Mouse (Mus musculus) hindbrain, embryonic 15.5 days (tissue): ENCODE results near the gene Med28. TPM values are rescaled to one million over a fixed set of nuclear protein-coding genes. Genes with fewer than 3 reads are reported as not detected.

Source experiments
- ATAC-seq: fragments of 200-750 bp; cut with Nextera tagmentation; 2 replicates; pipeline ENCODE4 v1.8.0; 2017; ENCODE audit warnings: low read depth, moderate number of reproducible peaks, moderate TSS enrichment; ENCODE audit not compliant: low FRiP score
- H3K27ac ChIP-seq: fragments of 300-500 bp; sonication (generic); replicated peaks from 2 replicates; pipeline ENCODE4 v1.5.1; 2015; ENCODE audit warnings: mild to moderate bottlenecking, inconsistent platforms
- H3K27me3 ChIP-seq: fragments of 300-500 bp; sonication (generic); 2 replicates; pipeline ENCODE4 v1.6.1; 2015; ENCODE audit warnings: control low read depth, inconsistent platforms
- H3K36me3 ChIP-seq: fragments of 300-500 bp; sonication (generic); 2 replicates; pipeline ENCODE4 v1.6.1; 2015; ENCODE audit warnings: control low read depth, inconsistent platforms
- H3K4me1 ChIP-seq: fragments of 300-500 bp; sonication (generic); replicated peaks from 2 replicates; pipeline ENCODE4 v1.6.1; 2015; ENCODE audit warnings: control low read depth, inconsistent platforms
- H3K4me2 ChIP-seq: fragments of 300-500 bp; sonication (generic); 2 replicates; pipeline ENCODE4 v1.6.1; 2015; ENCODE audit warnings: moderate library complexity, mild to moderate bottlenecking, inconsistent platforms
- H3K4me3 ChIP-seq: fragments of 300-500 bp; sonication (generic); 2 replicates; pipeline ENCODE4 v1.5.1; 2015; ENCODE audit warnings: mild to moderate bottlenecking, inconsistent platforms
- H3K9ac ChIP-seq: fragments of 300-500 bp; sonication (generic); 2 replicates; pipeline ENCODE4 v1.6.1; 2015; ENCODE audit warnings: inconsistent platforms
- H3K9me3 ChIP-seq: fragments of 300-500 bp; sonication (generic); 2 replicates; pipeline ENCODE4 v1.6.1; 2016; ENCODE audit warnings: control low read depth, inconsistent platforms
- WGBS: fragments of 180-500 bp; shearing (Covaris S2); methylation state at CpG from one replicate; pipeline ENCODE4 v1.1.7; 2015; 5-methylcytosine and 5-hydroxymethylcytosine counted together
- polyA plus RNA-seq: library from polyadenylated mRNA; unstranded; fragments of >200 nt; fragmentation: Nextera tagmentation; extraction: Ambion mirVana; gene quantifications from 2 replicates; pipeline ENCODE4 v1.2.1, GENCODE M21; 2015

Med28 gene
- polyA plus RNA-seq, 1 experiment from 2014 or later: 249 TPM

DNA sequence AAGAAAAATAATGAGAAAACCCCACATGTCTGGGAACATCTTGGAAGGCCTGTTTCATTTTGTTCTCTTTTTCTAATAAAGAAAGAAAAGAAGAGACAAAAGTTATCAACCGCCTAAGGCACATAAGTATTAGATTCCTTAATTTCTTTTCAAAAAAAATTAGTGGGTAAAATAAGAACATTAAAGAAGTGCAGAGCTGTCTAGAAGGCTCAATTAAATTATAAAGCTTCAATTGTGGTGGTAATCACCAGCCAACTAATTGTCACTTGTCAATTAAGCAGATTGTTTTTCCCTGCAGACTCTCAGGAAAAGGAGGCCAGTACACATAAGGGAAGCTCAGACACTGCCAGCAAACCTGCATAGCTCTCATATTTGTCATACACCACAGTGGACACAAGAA is 45.8 kb downstream of the Med28 start:
- ATAC-seq: no peak
- WGBS: 88% methylated on average over 1 of the region's 1 CpGs
- no peak overlapping the region for H3K4me3 ChIP-seq

DNA sequence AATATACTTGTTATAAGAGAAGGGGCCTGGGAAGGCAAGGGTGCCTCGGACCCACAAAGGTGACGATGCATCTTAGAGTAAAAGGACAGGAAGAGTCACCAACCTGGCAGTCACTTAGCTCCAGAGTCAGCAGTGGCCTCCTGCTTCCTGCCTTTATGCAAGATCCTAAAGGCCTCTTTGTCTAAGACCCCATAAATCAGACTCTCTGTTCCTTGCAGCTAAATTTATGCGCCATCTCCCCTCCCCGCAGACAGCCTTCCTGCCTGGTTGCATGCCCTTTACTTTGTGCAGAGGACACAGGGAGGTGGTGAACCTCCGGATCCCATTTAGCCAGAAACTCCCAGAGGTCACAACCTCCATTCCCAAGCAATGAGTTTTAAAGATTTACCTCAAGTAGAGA is 52.8 kb downstream of the Med28 start:
- Histone ChIP-seq H3K36me3 (no peaks in the 10 kb centered on the region), H3K4me2 (no peak overlapping the region), H3K27me3 (no peaks in the 10 kb centered on the region), H3K4me1 (no peaks in the 10 kb centered on the region), H3K9me3 (no peaks in the 10 kb centered on the region), H3K27ac (no peak overlapping the region), H3K4me3 (no peak overlapping the region), H3K9ac (no peak overlapping the region)
- ATAC-seq: no peak
- WGBS: 27% methylated on average over 5 of the region's 5 CpGs

More for the DNA sequence above, 45.8 kb downstream of the Med28 start:
- H3K36me3 ChIP-seq: no peaks in the 10 kb centered on the region
- no peak overlapping the region for H3K27ac ChIP-seq
- H3K27me3 ChIP-seq: no peaks in the 10 kb centered on the region
- H3K4me1 ChIP-seq: no peaks in the 10 kb centered on the region
- no peaks in the 10 kb centered on the region for H3K9me3 ChIP-seq
- no peak overlapping the region for H3K4me2 ChIP-seq
- no peak overlapping the region for H3K9ac ChIP-seq

DNA sequence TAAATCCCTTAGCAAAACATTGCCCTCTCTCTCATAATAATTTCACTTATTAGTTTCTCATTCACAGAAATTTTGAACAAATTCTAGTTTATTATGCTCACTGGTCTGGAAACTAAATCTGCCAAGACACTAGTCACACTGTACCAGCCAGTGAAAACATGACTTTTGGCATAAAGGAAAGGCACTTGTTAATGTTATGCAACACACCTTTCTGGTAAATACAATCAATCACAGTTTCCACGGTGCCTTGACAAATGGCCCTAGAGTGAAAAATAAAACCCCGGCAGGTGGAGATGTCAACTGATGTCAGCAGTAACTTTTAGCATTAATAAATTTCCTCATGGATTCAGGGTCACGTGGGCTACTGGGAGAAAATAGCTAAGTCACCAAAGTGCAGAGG is 56.7 kb downstream of the Med28 start:
- Histone ChIP-seq H3K36me3 (no peaks in the 10 kb centered on the region), H3K27me3 (no peaks in the 10 kb centered on the region), H3K9me3 (no peaks in the 10 kb centered on the region), H3K9ac (no peak overlapping the region), H3K27ac (no peak overlapping the region), H3K4me2 (no peak overlapping the region), H3K4me3 (no peak overlapping the region), H3K4me1 (no peaks in the 10 kb centered on the region)
- WGBS: 64% methylated on average over 3 of the region's 3 CpGs
- ATAC-seq: no peak

DNA sequence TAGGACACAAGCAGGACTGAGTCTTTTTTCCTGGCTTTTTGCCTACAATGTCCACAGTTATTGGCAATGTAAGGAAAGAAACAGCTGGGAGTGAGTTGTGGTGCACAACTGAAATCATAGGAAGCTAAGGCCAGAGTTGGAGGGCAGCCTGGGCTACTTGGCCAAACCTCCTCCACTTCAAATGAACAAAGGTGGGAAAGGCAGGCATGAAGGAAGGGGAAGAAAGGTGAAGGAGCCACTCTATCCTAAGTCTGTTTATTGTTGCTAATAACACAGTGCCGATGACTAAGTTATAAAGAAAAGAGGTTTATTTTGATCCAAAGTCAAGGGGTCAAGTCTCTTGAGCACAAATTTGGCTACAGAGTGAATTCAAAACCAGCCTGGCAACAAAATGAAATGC is 57.3 kb downstream of the Med28 start:
- no peak overlapping the region for H3K27ac ChIP-seq
- H3K36me3 ChIP-seq: no peaks in the 10 kb centered on the region
- no peaks in the 10 kb centered on the region for H3K4me1 ChIP-seq
- H3K4me2 ChIP-seq: no peak overlapping the region
- no peak overlapping the region for H3K4me3 ChIP-seq
- H3K9me3 ChIP-seq: no peaks in the 10 kb centered on the region
- WGBS: 84% methylated on average over 1 of the region's 1 CpGs
- no peak overlapping the region for H3K9ac ChIP-seq
- no peaks in the 10 kb centered on the region for H3K27me3 ChIP-seq
- no peak for ATAC-seq

Other genes with a start within 250 kb of the Med28 start
- 131 and 132 TPM in 2 replicates for gene Qdpr, start 70.0 kb upstream of the Med28 start, polyA plus RNA-seq
- 0.38 and 0.46 TPM in 2 replicates for gene Clrn2, start 66.5 kb upstream of the Med28 start, polyA plus RNA-seq
- 35.0 and 35.4 TPM in 2 replicates for gene Lap3, start 26.9 kb upstream of the Med28 start, polyA plus RNA-seq
- 9.5 and 10.3 TPM in 2 replicates for gene Fam184b, start 119.4 kb downstream of the Med28 start, polyA plus RNA-seq
- 8.2 and 10.5 TPM in 2 replicates for gene Ncapg, start 149.7 kb downstream of the Med28 start, polyA plus RNA-seq